Mouse (Mus musculus) gonadal fat pad, adult 2 months (tissue): Measurements from ENCODE around the gene Catsperz. TPM values are rescaled to one million over a fixed set of nuclear protein-coding genes. Genes with fewer than 3 reads are reported as not detected.

Experiments
- DNase-seq: peaks from one replicate; pipeline ENCODE4 v3.0.0-alpha.2; 2012; ENCODE audit warnings: low read depth
- polyA plus RNA-seq: library from polyadenylated mRNA; depleted of rRNA; stranded (reverse); fragments of >200 nt; gene quantifications from 2 replicates; pipeline ENCODE4 v1.2.3, GENCODE M21; 2012

Catsperz gene
- polyA plus RNA-seq, 1 experiment: 2.4 TPM

GRCm38 (mm10) chr19:6947742-6948141 lies 22.6 kb upstream of the Catsperz start:
- no peak for DNase-seq

GRCm38 (mm10) chr19:6943709-6944108 lies 18.5 kb upstream of the Catsperz start:
- no peak for DNase-seq

- DNase-seq: no peak
Measured at GRCm38 (mm10) chr19:6942764-6943163, 17.6 kb upstream of the Catsperz start.

GRCm38 (mm10) chr19:6942249-6942691 lies 17.1 kb upstream of the Catsperz start, which contains the start of gene Gpr137:
Gpr137 (minus strand) TSS chr19:6942480.
- DNase-seq: no peak

- no peak for DNase-seq
Measured at GRCm38 (mm10) chr19:6941372-6942248, 16.4 kb upstream of the Catsperz start, which contains the start of gene Bad. Bad (plus strand) TSS chr19:6941861.

- DNase-seq: no peak
Measured at GRCm38 (mm10) chr19:6940396-6941351, 15.5 kb upstream of the Catsperz start.

- DNase-seq: no peak
Measured at GRCm38 (mm10) chr19:6939106-6940002, 14.2 kb upstream of the Catsperz start.

GRCm38 (mm10) chr19:6937541-6938465 lies 12.6 kb upstream of the Catsperz start:
- DNase-seq: no peak

- no peak for DNase-seq
Measured at GRCm38 (mm10) chr19:6936299-6936698, 11.1 kb upstream of the Catsperz start.

GRCm38 (mm10) chr19:6934195-6934977 lies 9.2 kb upstream of the Catsperz start, which contains the start of gene Kcnk4:
Kcnk4 (minus strand) TSS chr19:6934515.
- DNase-seq: no peak

GRCm38 (mm10) chr19:6933436-6934194 lies 8.4 kb upstream of the Catsperz start:
- no peak for DNase-seq

- no peak for DNase-seq
Measured at GRCm38 (mm10) chr19:6933102-6933435, 7.9 kb upstream of the Catsperz start.

- DNase-seq: no peak
Measured at GRCm38 (mm10) chr19:6932018-6932417, 6.8 kb upstream of the Catsperz start.

GRCm38 (mm10) chr19:6931002-6931401 lies 5.8 kb upstream of the Catsperz start:
- DNase-seq: no peak

GRCm38 (mm10) chr19:6928080-6928479 lies 2.9 kb upstream of the Catsperz start:
- no peak for DNase-seq

GRCm38 (mm10) chr19:6926559-6927255 lies 1.5 kb upstream of the Catsperz start:
- no peak for DNase-seq

GRCm38 (mm10) chr19:6925611-6926329 lies 590 bp upstream of the Catsperz start:
- DNase-seq: no peak
